Mouse (Mus musculus): Measurements from ENCODE around the gene Jmjd8. TPM values are rescaled to one million over a fixed set of nuclear protein-coding genes. Genes with fewer than 3 reads are reported as not detected.
A peak's percentile ranks its signal among the peaks of the same experiment; 100 is the strongest.
"Not testable (repeated sequence)": the region's sequence is repeated elsewhere in the genome, so short reads cannot be mapped to it uniquely, and the experiment has no call there.

The Jmjd8 gene
- polyA plus RNA-seq, 1 experiment from 2014 or later = 48.5 TPM

GRCm38 (mm10) chr17:25794197-25794596 lies 34.5 kb upstream of the Jmjd8 start:
- Histone ChIP-seq H3K27ac (replicated peaks) (peak overlapping the region; percentile 93), H3K4me3 (replicated peaks) (peak overlapping the region; percentile 57)
- WGBS = 17% methylated on average over 13 of the region's 13 CpGs

GRCm38 (mm10) chr17:25794998-25795397 lies 33.7 kb upstream of the Jmjd8 start:
- peak overlapping the region; percentile 57 for H3K4me3 ChIP-seq (replicated peaks)
- no peaks in the 10 kb centered on the region for H3K27me3 ChIP-seq (replicated peaks)
- H3K27ac ChIP-seq (replicated peaks) = peak overlapping the region; percentile 93
- peaks cover 67% of the 10 kb centered on the region for H3K4me1 ChIP-seq
- peak overlapping the region; percentile 96 for H3K4me2 ChIP-seq
- ATAC-seq (ENCODE audit: low FRiP score) = no peak
- H3K9me3 ChIP-seq (replicated peaks) = no peaks in the 10 kb centered on the region
- WGBS = 55% methylated on average over 17 of the region's 17 CpGs
- peak overlapping the region; percentile 53; the same call in 1 of the 2 replicates for H3K9ac ChIP-seq (replicated peaks)
- H3K36me3 ChIP-seq = no peaks in the 10 kb centered on the region

More at GRCm38 (mm10) chr17:25794197-25794596, 34.5 kb upstream of the Jmjd8 start:
- H3K4me1 ChIP-seq = peaks cover 67% of the 10 kb centered on the region
- no peak overlapping the region for H3K9ac ChIP-seq (replicated peaks)
- no peaks in the 10 kb centered on the region for H3K27me3 ChIP-seq (replicated peaks)
- no peaks in the 10 kb centered on the region for H3K9me3 ChIP-seq (replicated peaks)
- peak overlapping the region; percentile 96 for H3K4me2 ChIP-seq
- no peak for ATAC-seq (ENCODE audit: low FRiP score)
- peaks cover 7% of the 10 kb centered on the region; the same call in 1 of the 2 replicates for H3K36me3 ChIP-seq

- Histone ChIP-seq H3K9me3 (replicated peaks) (no peaks in the 10 kb centered on the region), H3K27ac (replicated peaks) (peak within 1 kb of the TSS; percentile 93), H3K9ac (replicated peaks) (peak within 1 kb of the TSS; percentile 53), H3K4me2 (peak within 1 kb of the TSS; percentile 96), H3K27me3 (replicated peaks) (no peaks in the 10 kb centered on the region), H3K36me3 (no peaks in the 10 kb centered on the region), H3K4me3 (replicated peaks) (peak within 1 kb of the TSS; percentile 57), H3K4me1 (peaks cover 63% of the 10 kb centered on the region)
- peak; percentile 25; the same call in 1 of the 2 replicates for ATAC-seq (ENCODE audit: low FRiP score)
- WGBS = 13% methylated on average over 6 of the region's 6 CpGs
These were observed 33.0 kb upstream of the Jmjd8 start, which contains the start of gene AC134908.4 for GRCm38 (mm10) chr17:25795609-25796092. Gene AC134908.4, minus strand, starts transcription at chr17:25795659.

- H3K27ac ChIP-seq (replicated peaks) = peak overlapping the region; percentile 69
- no peaks in the 10 kb centered on the region for H3K9me3 ChIP-seq (replicated peaks)
- H3K4me1 ChIP-seq = peaks cover 59% of the 10 kb centered on the region
- WGBS = 2% methylated on average over 37 of the region's 37 CpGs
- ATAC-seq (ENCODE audit: low FRiP score) = no peak
- no peaks in the 10 kb centered on the region for H3K27me3 ChIP-seq (replicated peaks)
- peak overlapping the region; percentile 57 for H3K4me3 ChIP-seq (replicated peaks)
- H3K4me2 ChIP-seq = peak overlapping the region; percentile 96
- no peaks in the 10 kb centered on the region for H3K36me3 ChIP-seq
- H3K9ac ChIP-seq (replicated peaks) = peak overlapping the region; percentile 53
These were observed 32.4 kb upstream of the Jmjd8 start for GRCm38 (mm10) chr17:25796211-25796771.

GRCm38 (mm10) chr17:25796951-25797369 lies 31.7 kb upstream of the Jmjd8 start, which contains the start of gene Metrn:
Gene Metrn, minus strand, starts transcription at chr17:25797136.
- peaks cover 55% of the 10 kb centered on the region for H3K4me1 ChIP-seq
- H3K27me3 ChIP-seq (replicated peaks) = no peaks in the 10 kb centered on the region
- under 1% methylated on average over 35 of the region's 35 CpGs for WGBS
- peak within 1 kb of the TSS; percentile 69 for H3K27ac ChIP-seq (replicated peaks)
- peak within 1 kb of the TSS; percentile 53 for H3K9ac ChIP-seq (replicated peaks)
- no peaks in the 10 kb centered on the region for H3K36me3 ChIP-seq
- ATAC-seq (ENCODE audit: low FRiP score) = peak; percentile 54
- H3K4me3 ChIP-seq (replicated peaks) = peak within 1 kb of the TSS; percentile 57
- H3K9me3 ChIP-seq (replicated peaks) = no peaks in the 10 kb centered on the region
- peak within 1 kb of the TSS; percentile 96 for H3K4me2 ChIP-seq

GRCm38 (mm10) chr17:25801029-25801428 lies 27.6 kb upstream of the Jmjd8 start:
- H3K27ac ChIP-seq (replicated peaks) = no peak overlapping the region
- H3K4me2 ChIP-seq = no peak overlapping the region
- no peak overlapping the region for H3K9ac ChIP-seq (replicated peaks)
- H3K4me3 ChIP-seq (replicated peaks) = no peak overlapping the region
- ATAC-seq (ENCODE audit: low FRiP score) = no peak
- WGBS = 8% methylated on average over 6 of the region's 6 CpGs
- peaks cover 38% of the 10 kb centered on the region for H3K4me1 ChIP-seq
- no peaks in the 10 kb centered on the region for H3K36me3 ChIP-seq
- H3K9me3 ChIP-seq (replicated peaks) = no peaks in the 10 kb centered on the region
- H3K27me3 ChIP-seq (replicated peaks) = no peaks in the 10 kb centered on the region

GRCm38 (mm10) chr17:25802825-25803517 lies 25.7 kb upstream of the Jmjd8 start:
- 4% methylated on average over 10 of the region's 10 CpGs for WGBS
- Histone ChIP-seq H3K27ac (replicated peaks) (peak overlapping the region; percentile 75), H3K27me3 (replicated peaks) (no peaks in the 10 kb centered on the region), H3K4me1 (peaks cover 23% of the 10 kb centered on the region), H3K4me2 (peak overlapping the region; percentile 19), H3K9me3 (replicated peaks) (no peaks in the 10 kb centered on the region), H3K36me3 (no peaks in the 10 kb centered on the region), H3K4me3 (replicated peaks) (no peak overlapping the region), H3K9ac (replicated peaks) (peak overlapping the region; percentile 28; the same call in 1 of the 2 replicates)
- ATAC-seq (ENCODE audit: low FRiP score) = peak; percentile 76

GRCm38 (mm10) chr17:25806507-25806906 lies 22.2 kb upstream of the Jmjd8 start:
- no peak overlapping the region for H3K4me3 ChIP-seq (replicated peaks)
- H3K9me3 ChIP-seq (replicated peaks) = no peaks in the 10 kb centered on the region
- 76% methylated on average over 4 of the region's 4 CpGs for WGBS
- no peak for ATAC-seq (ENCODE audit: low FRiP score)
- H3K36me3 ChIP-seq = no peaks in the 10 kb centered on the region
- H3K4me2 ChIP-seq = no peak overlapping the region
- H3K9ac ChIP-seq (replicated peaks) = no peak overlapping the region
- H3K27me3 ChIP-seq (replicated peaks) = no peaks in the 10 kb centered on the region
- H3K4me1 ChIP-seq = peaks cover 44% of the 10 kb centered on the region
- H3K27ac ChIP-seq (replicated peaks) = no peak overlapping the region

GRCm38 (mm10) chr17:25807452-25807851 lies 21.2 kb upstream of the Jmjd8 start:
- WGBS = 46% methylated on average over 2 of the region's 2 CpGs
- not testable (repeated sequence) for H3K9ac ChIP-seq (replicated peaks); H3K27ac ChIP-seq (replicated peaks); H3K9me3 ChIP-seq (replicated peaks); ATAC-seq (ENCODE audit: low FRiP score); H3K4me3 ChIP-seq (replicated peaks); H3K27me3 ChIP-seq (replicated peaks); H3K36me3 ChIP-seq; H3K4me2 ChIP-seq
- peaks cover 49% of the 10 kb centered on the region for H3K4me1 ChIP-seq

GRCm38 (mm10) chr17:25808028-25808427 lies 20.6 kb upstream of the Jmjd8 start:
- no peaks in the 10 kb centered on the region for H3K9me3 ChIP-seq (replicated peaks)
- WGBS = 26% methylated on average over 5 of the region's 5 CpGs
- peak overlapping the region; percentile 94 for H3K4me2 ChIP-seq
- peaks cover 49% of the 10 kb centered on the region for H3K4me1 ChIP-seq
- H3K27ac ChIP-seq (replicated peaks) = peak overlapping the region; percentile 98
- H3K36me3 ChIP-seq = no peaks in the 10 kb centered on the region
- H3K27me3 ChIP-seq (replicated peaks) = no peaks in the 10 kb centered on the region
- ATAC-seq (ENCODE audit: low FRiP score) = no peak
- H3K4me3 ChIP-seq (replicated peaks) = peak overlapping the region; percentile 96
- peak overlapping the region; percentile 97 for H3K9ac ChIP-seq (replicated peaks)

GRCm38 (mm10) chr17:25808789-25809605 lies 19.7 kb upstream of the Jmjd8 start, which contains the start of gene Fbxl16:
Gene Fbxl16, plus strand, starts transcription at chr17:25809085.
- Histone ChIP-seq H3K4me1 (peaks cover 50% of the 10 kb centered on the region), H3K9ac (replicated peaks) (peak within 1 kb of the TSS; percentile 97), H3K4me3 (replicated peaks) (peak within 1 kb of the TSS; percentile 96), H3K9me3 (replicated peaks) (no peaks in the 10 kb centered on the region), H3K4me2 (peak within 1 kb of the TSS; percentile 94), H3K27ac (replicated peaks) (peak within 1 kb of the TSS; percentile 98), H3K27me3 (replicated peaks) (no peaks in the 10 kb centered on the region), H3K36me3 (no peaks in the 10 kb centered on the region)
- WGBS = under 1% methylated on average over 64 of the region's 100 CpGs
- peak; percentile 91 for ATAC-seq (ENCODE audit: low FRiP score)
